Mouse (Mus musculus): ENCODE measurements around the gene Akap1.

GRCm38 (mm10) chr11:88833099-88833498 is 31.3 kb downstream of the Akap1 start:
- TF ChIP-seq CTCF (IDR thresholded peaks at IDR 0.05; ENCODE audit: control insufficient read depth, insufficient read depth, insufficient read length) (no peak), MYOD1 (IDR thresholded peaks at IDR 0.05; ENCODE audit: control insufficient read depth, insufficient read length, low read depth) (no peak), USF1 (IDR thresholded peaks at IDR 0.05; ENCODE audit: low read depth) (no peak), MYOG (IDR thresholded peaks at IDR 0.05; ENCODE audit: control insufficient read depth, extremely low read depth, insufficient read length) (no peak), FOSL1 (IDR thresholded peaks at IDR 0.05; ENCODE audit: insufficient read depth, low read length, poor library complexity, severe bottlenecking) (no peak), MAX (IDR thresholded peaks at IDR 0.05) (no peak), CEBPB (IDR thresholded peaks at IDR 0.05; ENCODE audit: low read depth) (no peak)
